Mouse (Mus musculus): ENCODE data around the gene Zfp212. TPM values are rescaled to one million over a fixed set of nuclear protein-coding genes. Genes with fewer than 3 reads are reported as not detected.
A peak's percentile ranks its signal among the peaks of the same experiment; 100 is the strongest.
"Not testable (repeated sequence)": the region's sequence is repeated elsewhere in the genome, so short reads cannot be mapped to it uniquely, and the experiment has no call there.

Gene Zfp212
- total RNA-seq, 2 experiments from 2014 or later = 11.7 to 13.0 TPM

GRCm38 (mm10) chr6:47919646-47920446 is 430 bp upstream of the Zfp212 start:
- intact Hi-C loops (cut with DNase I) = loop anchor here (5.0 kb wide), 1 partner anchor 43 kb away; the partner anchor contains the start of gene Zfp282
- no peak for DNase-seq

GRCm38 (mm10) chr6:47942461-47942860 is 22.2 kb downstream of the Zfp212 start:
- intact Hi-C loops (cut with DNase I) = no loop called here
- DNase-seq = no peak

GRCm38 (mm10) chr6:47943021-47943691 is 22.9 kb downstream of the Zfp212 start:
- intact Hi-C loops (cut with DNase I) = no loop called here
- DNase-seq = peak; percentile 71 to 79

- intact Hi-C loops (cut with DNase I) = no loop called here
- DNase-seq = no peak
Observed at GRCm38 (mm10) chr6:47943721-47944120, 23.4 kb downstream of the Zfp212 start.

- intact Hi-C loops (cut with DNase I) = no loop called here
- DNase-seq = no peak
Observed at GRCm38 (mm10) chr6:47947388-47947787, 27.1 kb downstream of the Zfp212 start.

- peak; percentile 91 to 95 for DNase-seq
- intact Hi-C loops (cut with DNase I) = no loop called here
Observed at GRCm38 (mm10) chr6:47953191-47953726, 33.0 kb downstream of the Zfp212 start, which contains the start of gene Zfp956. TSS of gene Zfp956 (plus strand) at chr6:47953390.

GRCm38 (mm10) chr6:47954425-47954824 is 34.1 kb downstream of the Zfp212 start:
- intact Hi-C loops (cut with DNase I) = no loop called here
- DNase-seq = no peak

- intact Hi-C loops (cut with DNase I) = no loop called here
- no peak for DNase-seq
Observed at GRCm38 (mm10) chr6:47957816-47958215, 37.5 kb downstream of the Zfp212 start.

GRCm38 (mm10) chr6:47960685-47961421 is 40.6 kb downstream of the Zfp212 start:
- intact Hi-C loops (cut with DNase I) = no loop called here
- DNase-seq = no peak

GRCm38 (mm10) chr6:47963051-47963450 is 42.8 kb downstream of the Zfp212 start:
- intact Hi-C loops (cut with DNase I) = no loop called here
- no peak for DNase-seq

GRCm38 (mm10) chr6:47968166-47968565 is 47.9 kb downstream of the Zfp212 start:
- DNase-seq; intact Hi-C loops (cut with DNase I): not testable (repeated sequence)

GRCm38 (mm10) chr6:47974599-47974998 is 54.3 kb downstream of the Zfp212 start:
- no peak for DNase-seq
- intact Hi-C loops (cut with DNase I) = no loop called here

GRCm38 (mm10) chr6:47978897-47979368 is 58.7 kb downstream of the Zfp212 start:
- intact Hi-C loops (cut with DNase I) = no loop called here
- DNase-seq = peak; percentile 71 to 75

Other genes with a start within 250 kb of the Zfp212 start
- 10 to 100 TPM; 36.5 to 45.0 TPM for gene Pdia4, start 107.0 kb upstream of the Zfp212 start, total RNA-seq (2021)
- gene Zfp786, start 89.6 kb upstream of the Zfp212 start, total RNA-seq (2021) = under 1 TPM; 0.46 to 0.53 TPM
- gene Zfp398, start 84.8 kb upstream of the Zfp212 start, total RNA-seq (2021) = 1 to 10 TPM; 6.7 to 7.0 TPM
- gene Zfp282, start 43.3 kb upstream of the Zfp212 start, total RNA-seq (2021) = 1 to 10 TPM; 8.5 to 9.1 TPM
- gene Zfp956, start 32.9 kb downstream of the Zfp212 start, total RNA-seq (2021) = 1 to 10 TPM; 1.3 to 1.9 TPM
- 10 to 100 TPM; 15.5 to 17.0 TPM for gene Zfp777, start 128.4 kb downstream of the Zfp212 start, total RNA-seq (2021)
- 10 to 100 TPM; 13.9 to 15.1 TPM for gene Zfp746, start 166.1 kb downstream of the Zfp212 start, total RNA-seq (2021)